Mouse (Mus musculus): ENCODE results near the gene Prdm10.

- no peak for TF ChIP-seq EP300 (optimal IDR thresholded peaks at IDR 0.05)
- TF ChIP-seq CTCF (IDR thresholded peaks at IDR 0.05; ENCODE audit: low read depth), result no peak
These were observed 24.4 kb upstream of the Prdm10 start for GRCm38 (mm10) chr9:31255953-31256352.
